Mouse (Mus musculus) kidney, postnatal 10 days (tissue): ENCODE data around the gene Mmp13.
"Not testable (repeated sequence)": the region's sequence is repeated elsewhere in the genome, so short reads cannot be mapped to it uniquely, and the experiment has no call there.

ENCODE experiments used
- DNase-seq: peaks from one replicate; pipeline ENCODE4 v3.0.0; 2021; ENCODE audit warnings: mixed read lengths

Mmp13 gene

GRCm38 (mm10) chr9:7272214-7272613 lies at the start of gene Mmp13:
Mmp13 (plus strand) TSS chr9:7272514.
- DNase-seq, result no peak

GRCm38 (mm10) chr9:7238619-7239018 lies 33.7 kb upstream of the Mmp13 start:
- no peak for DNase-seq

- no peak for DNase-seq
These were observed 32.3 kb upstream of the Mmp13 start for GRCm38 (mm10) chr9:7239967-7240366.

GRCm38 (mm10) chr9:7252797-7253654 lies 19.3 kb upstream of the Mmp13 start:
- no peak for DNase-seq

- no peak for DNase-seq
These were observed 10.6 kb upstream of the Mmp13 start for GRCm38 (mm10) chr9:7261667-7262066.

- no peak for DNase-seq
These were observed 2.2 kb upstream of the Mmp13 start for GRCm38 (mm10) chr9:7270071-7270470.

- DNase-seq, result no peak
These were observed 10.4 kb downstream of the Mmp13 start for GRCm38 (mm10) chr9:7282565-7283302.

GRCm38 (mm10) chr9:7283303-7283684 lies 11.0 kb downstream of the Mmp13 start:
- not testable (repeated sequence) for DNase-seq

- no peak for DNase-seq
These were observed 17.2 kb downstream of the Mmp13 start for GRCm38 (mm10) chr9:7289501-7289900.

GRCm38 (mm10) chr9:7289901-7290300 lies 17.6 kb downstream of the Mmp13 start:
- DNase-seq, result no peak

GRCm38 (mm10) chr9:7292132-7292531 lies 19.8 kb downstream of the Mmp13 start:
- peak; percentile 16 for DNase-seq

- no peak for DNase-seq
These were observed 59.5 kb downstream of the Mmp13 start for GRCm38 (mm10) chr9:7331847-7332246.
